Mouse (Mus musculus) kidney, adult 18-20 months (tissue): ENCODE results near the gene Nr1d2.
A peak's percentile ranks its signal among the peaks of the same experiment; 100 is the strongest.
"Not testable (repeated sequence)": the region's sequence is repeated elsewhere in the genome, so short reads cannot be mapped to it uniquely, and the experiment has no call there.

Experiments
- DNase-seq: peaks from one replicate; pipeline ENCODE4 v3.0.0; 2021

Nr1d2 gene

DNA sequence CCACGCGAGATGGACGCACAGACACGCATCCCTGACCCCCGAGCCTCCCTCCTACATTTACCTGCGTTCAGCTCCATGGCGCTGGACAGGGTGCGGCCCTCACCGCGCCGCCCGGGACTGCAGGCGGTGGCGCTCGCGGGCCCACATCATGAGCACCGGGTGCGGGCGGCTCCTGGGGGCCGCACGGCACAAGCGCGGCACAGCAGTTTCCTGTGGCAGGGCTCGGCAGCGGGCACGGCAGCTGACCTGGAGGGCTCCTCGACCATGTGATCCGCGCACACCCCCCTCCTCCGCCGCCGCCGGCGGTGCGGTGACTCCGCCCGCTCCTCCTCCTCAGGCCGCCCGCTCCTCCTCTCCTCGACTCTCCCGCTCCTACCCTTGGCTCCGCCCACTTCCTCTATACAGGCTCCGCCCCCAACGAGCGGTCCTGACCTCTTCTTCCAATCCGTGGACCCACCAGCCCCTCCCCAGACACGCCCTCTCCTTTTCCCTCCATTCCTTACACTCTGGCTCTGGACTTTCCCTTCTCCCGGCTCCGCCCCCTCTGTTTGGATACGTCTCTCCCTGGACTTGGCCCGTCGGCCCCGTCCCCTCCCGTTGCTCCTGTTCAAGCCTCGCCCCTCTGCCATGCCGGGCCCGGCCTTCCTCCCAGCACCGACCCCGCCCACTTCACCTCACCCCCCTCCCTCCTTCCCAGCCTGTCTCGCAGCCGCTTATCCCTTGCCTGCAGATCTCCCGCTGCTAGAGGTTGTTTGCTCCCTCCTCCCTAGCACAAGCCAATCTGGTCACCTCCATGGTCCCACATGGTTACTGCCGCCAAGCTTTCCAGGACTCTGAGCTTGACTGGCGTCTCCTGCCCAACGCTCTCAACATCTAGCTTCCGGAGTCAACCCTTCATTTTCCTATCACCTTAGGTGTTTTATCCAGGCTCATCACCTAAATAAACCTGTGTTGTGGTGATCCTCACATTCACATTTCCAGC, at the start of gene Nr1d2:
TSS of gene Nr1d2 (minus strand) at position 378 of the 982 bp plus-strand sequence.
- peak; percentile 99 for DNase-seq

DNA sequence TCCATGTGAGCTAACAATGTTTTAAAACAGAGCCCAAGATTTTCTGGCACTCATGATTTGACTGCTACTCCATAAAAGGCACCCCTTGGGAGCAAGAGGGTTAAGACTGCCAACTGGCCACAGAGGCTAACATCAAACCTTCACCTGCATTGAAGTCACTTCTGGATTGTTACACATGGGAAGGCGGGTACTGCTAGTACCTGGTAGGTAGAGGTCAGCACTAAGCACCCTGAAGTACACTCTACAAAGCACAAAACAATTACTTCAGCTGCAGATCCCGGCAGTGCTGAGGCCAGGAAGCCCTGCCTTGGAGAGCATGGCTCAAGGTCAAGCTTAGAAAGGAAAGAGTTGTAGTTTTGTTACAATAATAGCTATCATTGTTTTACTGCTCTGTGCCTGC, 48.5 kb upstream of the Nr1d2 start:
- no peak for DNase-seq

DNA sequence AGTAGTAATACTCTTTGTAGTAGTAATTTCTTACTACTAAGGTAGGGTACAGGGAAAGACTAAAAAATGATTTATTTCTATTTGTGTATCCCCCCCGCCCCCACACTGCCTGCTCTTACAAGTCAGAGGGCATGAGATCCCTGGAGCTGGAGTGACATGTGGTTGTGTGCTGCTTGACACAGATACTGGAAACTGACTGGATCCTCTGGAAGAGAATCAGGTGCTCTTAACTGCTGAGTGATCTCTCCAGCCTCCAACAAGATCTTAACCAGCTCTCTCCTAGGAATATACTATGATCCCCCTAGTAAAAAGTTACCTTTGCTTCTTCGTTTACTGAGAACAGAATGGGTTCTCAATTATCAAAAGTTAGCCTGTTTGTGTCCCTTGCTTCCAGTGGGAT, 47.5 kb upstream of the Nr1d2 start:
- no peak for DNase-seq

DNA sequence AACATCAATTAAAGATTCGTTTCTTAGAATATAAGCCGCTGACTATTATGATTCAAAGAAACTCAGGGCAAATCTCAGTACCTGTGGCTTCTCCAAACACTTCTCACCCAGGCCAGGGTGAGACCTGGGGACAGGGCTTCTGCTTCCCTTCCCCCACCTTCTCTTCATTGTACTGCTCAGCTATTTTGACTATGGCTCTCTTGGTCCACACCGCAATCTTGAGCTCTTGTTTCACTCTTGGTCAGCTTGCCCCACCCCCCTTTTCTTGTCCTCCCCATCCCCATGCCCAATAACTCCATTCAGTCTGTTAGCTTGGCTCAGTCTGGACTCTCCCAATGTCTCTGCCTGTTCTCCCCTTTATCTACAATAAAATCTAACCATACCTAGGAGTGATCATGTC, 46.5 kb upstream of the Nr1d2 start:
- no peak for DNase-seq

DNA sequence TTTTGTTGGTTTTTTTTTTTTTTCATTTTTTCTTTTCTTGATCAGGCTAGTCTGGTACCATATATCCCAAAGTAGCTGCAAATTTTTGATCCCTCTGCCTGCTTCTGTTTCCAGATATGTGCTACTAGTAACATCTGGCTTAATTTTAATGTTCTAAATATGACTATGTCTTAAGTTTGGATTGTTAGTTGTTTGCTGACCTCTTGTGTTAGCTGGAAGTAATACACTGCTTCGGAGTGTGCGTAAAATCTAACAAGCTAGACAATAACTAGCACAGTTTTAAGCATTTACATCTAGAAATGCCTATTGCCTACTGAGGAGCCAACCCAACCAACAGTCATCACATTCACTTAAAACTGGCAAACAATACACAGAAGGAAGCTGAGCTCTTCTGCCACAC, 45.7 kb upstream of the Nr1d2 start:
- DNase-seq, result no peak

DNA sequence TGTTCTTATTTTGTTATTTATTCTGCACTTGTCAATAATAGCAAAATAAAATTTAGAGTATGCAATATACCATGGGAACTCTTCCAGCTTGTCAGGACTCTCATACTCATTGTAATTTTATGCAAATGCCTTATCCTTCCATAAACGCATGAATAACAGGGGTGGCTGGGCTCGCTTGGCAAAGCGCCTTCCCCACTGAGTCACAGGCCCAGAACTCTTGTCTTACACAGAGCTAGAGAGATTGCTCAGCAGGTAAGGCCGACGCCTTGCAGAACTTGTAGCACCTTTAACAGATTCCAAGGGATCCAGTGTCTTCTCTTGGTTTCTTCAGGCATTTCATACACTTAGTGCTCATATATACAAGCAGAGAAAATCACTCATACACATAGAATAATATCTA, 41.4 kb upstream of the Nr1d2 start:
- DNase-seq, result no peak

DNA sequence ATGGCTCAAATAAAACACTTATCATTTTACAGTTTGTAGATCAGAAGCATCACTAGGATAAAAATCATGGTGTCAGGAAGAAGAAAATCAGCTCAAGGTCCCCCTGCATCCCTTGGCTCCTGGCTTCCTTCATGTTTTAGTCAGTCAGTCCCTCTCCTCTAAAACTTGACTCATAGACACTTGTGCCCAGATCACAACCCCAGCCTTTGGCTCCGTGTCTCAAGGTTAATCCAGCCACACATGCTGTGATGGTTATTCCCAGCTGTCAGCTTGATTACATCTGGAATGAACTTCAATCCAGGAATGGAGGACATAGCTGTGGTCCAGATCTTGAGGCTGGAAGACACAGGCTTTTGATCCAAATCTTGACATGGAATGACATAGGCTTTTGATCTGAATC, 35.6 kb upstream of the Nr1d2 start:
- no peak for DNase-seq

DNA sequence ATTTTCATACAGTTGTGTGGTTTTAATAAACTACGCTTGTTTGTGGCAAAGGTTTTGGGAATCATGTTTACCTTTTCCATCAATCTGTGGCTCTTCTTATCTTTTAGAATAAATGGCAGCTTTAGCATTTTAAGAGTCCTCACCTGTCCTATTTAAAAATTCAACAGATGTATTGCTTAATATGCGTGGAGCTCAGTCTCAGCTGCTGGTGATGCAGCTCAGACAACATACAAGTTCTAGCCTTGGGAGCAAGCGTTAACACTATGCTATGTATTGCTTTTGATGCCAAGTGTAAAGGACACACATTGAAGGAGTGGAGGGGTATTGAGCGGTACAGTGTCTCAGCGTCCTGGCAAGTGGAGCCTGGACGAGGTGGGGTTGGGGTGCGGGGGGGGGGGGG, 32.7 kb upstream of the Nr1d2 start:
- DNase-seq, result no peak

DNA sequence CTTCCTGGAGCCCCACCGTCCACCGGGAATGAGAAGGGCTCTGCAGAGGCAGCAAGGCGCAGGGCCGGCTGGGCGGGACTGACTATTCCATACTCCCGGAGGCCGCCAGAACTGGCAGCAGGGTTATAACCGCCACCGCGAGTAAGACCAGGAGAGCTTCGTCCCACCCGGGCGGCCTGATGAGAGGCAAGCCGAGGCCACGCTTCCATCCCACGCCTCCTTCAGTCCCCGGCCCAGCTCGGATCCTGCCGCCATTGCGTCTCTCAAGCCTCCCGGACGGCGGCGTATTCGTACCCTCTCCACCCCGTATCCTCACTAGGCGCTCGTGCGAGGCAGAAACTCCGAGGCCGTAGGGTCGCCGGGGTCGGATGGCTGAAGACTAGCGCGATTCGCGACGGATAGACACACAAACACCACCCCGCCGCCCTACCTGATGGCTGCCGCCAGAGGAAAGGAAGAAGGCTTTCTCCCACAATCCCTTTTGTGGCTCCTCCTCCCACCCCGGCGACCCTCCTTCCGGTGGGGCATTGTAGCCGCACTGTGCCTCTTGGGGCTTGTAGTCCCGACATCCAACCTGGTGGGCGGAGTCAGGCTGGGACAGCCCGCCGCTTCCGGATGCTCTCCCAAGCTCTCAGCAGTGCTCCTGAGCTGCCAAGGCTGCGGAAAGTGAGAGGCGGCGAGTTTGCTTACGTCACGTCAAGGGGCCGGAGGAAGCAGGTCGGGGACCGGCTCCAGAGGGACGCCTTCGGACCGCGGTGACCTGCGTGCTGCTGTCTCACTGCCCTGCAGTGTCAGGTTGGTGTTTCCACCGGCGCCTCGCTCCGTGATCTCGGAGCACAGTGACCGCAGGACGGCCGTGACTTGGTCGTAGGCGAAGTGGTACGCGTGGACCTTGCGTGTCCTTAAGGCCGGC, 31.9 kb upstream of the Nr1d2 start, which contains the start of the genes Nkiras1 and Rpl15:
TSS of gene Nkiras1 (plus strand) at position 608 of the 913 bp plus-strand sequence.
TSS of gene Rpl15 (minus strand) at position 863 of the 913 bp plus-strand sequence.
- DNase-seq, result peak; percentile 99

DNA sequence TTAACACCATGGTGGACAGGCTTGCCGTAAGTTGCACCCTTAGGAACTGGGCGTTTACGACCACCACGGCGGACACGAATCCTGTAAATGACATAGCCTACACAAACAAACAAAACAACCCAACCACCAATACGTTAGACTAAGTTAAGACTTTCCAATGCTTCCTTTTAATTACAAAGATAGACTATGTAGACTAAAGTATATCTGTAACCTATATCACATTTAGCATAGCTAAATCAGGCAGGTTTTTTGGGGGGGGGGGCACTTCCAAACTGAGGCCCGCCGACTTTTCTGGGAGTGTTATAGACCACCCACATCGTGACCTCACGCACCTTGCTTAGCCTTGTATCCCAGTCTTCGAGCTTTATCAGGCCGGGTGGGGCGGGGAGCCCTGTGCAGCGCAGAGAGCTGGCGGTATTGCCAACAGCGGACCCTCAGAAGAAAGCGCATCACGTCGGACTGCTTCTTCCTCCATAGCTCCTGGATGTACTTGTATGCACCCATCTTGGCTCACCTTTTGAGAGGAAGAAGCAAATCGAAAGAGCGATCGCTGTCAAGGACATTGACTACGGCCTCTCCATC, 31.1 kb upstream of the Nr1d2 start:
- not testable (repeated sequence) for DNase-seq

DNA sequence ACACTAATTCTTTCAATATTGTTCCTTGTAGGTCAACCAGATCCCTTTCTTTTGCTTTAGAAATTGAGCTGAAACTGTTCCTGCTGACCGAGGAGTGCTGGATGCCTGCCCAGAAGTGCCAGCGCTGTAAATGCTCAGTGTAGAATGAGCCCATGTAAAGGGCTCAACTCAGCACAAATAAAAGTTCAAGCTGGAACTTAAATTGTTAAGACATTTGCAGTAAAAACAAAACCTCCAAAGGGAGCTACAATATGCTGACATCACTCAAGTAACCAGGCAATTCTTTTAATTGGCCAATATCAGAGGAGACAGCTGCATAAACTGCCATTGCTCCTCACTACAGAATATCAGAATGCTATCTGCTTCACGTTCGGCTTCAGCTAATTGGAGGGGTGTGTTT, 24.5 kb upstream of the Nr1d2 start:
- peak; percentile 53 for DNase-seq

DNA sequence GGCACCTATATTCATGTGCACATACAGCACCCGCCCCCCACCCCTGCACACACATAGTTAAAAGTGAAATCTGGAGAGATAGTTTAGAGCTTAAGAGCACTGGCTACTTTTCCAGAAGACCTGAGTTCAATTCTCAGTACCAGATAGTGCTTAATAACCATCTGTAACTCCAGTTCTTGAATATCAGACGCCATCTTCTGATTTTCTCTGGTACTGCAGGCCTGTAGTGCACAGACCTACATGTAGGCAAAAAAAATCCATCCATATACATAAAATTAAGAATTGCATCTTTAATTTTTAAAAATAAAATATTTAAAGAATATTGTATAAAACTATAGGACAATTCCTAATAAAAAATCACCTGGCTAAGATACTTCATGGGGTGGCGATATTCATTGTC, 22.3 kb upstream of the Nr1d2 start:
- DNase-seq, result no peak

DNA sequence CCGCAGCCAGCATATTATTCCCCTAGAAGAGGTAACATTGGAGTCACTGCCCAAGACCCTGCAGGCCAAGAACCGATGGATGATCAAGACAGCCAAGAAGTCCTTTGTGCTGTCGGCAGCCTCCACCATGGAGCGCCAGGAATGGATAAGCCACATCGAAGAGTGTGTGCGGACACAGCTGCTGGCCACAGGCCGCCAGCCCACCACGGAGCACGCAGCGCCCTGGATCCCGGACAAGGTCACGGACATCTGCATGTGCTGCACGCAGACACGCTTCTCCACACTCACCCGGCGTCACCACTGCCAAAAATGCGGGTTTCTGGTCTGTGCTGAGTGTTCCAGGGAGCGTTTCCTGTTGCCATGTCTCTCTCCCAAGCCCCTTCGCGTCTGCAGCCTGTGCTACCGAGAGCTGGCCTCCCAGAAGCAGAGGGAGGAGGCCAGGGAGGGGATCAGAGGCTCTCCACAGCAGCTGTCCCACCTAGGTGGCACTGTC, 3.8 kb upstream of the Nr1d2 start:
- no peak for DNase-seq

DNA sequence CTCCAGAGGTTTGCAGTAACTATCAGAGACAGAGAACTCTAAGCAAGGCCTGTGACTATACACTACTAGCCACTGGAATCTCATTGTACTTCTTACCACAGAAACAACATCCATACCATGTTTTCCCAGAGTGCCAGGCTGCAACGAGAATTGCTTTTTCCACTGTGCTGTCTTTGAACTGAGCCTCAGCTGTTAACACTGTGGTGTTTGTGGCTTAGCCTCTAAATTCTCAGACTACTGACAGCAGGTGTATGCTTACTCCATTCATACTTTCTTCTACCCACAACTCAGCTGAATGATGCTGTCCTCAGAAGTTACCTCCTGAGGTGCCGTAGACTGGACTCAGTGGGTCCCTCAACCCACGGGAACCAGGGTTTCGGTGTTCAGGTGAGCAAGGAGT, 2.9 kb upstream of the Nr1d2 start:
- no peak for DNase-seq

DNA sequence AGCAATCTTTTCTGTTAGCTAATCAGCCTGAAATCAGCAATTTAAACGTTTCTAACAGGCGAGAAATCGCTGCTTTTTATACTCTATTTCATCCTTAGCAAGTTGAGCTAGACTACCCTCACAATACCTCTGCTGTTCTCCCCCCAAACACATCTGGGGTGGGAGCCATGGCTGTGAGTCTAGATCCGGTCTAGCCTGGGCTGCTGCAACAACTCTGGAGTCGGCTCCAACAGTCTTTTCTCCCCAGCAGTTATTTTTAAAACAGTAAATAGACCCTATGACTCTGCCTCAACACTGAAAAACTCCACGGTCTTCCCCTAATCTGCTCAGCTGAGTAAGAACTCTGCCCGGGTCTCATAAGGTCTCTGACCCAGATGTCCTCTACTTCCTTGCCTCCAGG, 1.2 kb upstream of the Nr1d2 start:
- no peak for DNase-seq

DNA sequence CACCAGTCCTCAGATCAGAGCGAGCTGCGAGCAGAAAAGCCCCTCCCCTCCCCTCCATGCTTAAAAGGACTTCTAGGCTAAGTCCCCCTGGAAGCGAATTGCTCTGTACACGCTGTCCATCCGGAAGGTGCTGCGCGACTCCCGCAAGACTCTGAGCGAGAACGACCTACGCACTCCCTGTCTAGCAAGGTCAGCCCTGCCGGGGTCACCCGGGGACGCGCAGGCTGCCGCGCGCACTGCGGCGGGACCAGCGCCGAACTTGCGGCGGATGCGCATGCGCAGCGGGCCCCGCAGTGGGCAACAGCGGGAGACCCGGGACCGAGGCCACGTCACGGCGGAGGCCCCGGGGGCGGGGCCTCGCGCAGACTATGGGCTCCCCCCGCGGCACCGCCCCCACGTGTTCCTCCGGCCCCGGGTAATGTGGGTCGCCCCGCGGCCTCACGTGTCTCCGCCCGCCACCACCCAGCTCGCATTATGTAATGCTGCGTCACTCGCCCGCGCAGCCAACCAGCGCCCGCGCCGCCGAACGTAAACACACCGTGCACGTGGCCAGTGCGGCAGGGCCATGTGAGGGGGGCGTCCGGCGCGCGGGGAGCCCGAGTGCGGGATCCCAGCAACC, 687 bp downstream of the Nr1d2 start:
- peak; percentile 99 for DNase-seq

DNA sequence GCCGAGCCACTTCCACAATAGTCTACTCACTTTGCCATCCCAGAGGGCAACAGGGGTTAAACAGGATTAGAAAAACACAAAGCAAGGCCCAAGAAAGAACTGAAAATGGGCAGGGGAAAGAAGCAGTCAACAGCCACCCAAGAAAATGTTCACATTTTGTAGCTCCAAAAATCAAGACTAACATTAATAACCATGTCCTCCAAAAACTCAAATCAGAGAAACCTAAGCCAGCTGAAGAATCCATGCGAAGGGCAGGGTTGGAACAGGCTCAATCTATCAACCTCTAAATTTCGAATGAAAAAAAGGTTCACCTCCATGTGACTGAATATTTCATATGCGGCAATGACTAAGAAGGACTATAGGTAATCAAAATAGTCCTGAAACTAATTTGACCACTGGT, 1.5 kb downstream of the Nr1d2 start:
- DNase-seq, result no peak

DNA sequence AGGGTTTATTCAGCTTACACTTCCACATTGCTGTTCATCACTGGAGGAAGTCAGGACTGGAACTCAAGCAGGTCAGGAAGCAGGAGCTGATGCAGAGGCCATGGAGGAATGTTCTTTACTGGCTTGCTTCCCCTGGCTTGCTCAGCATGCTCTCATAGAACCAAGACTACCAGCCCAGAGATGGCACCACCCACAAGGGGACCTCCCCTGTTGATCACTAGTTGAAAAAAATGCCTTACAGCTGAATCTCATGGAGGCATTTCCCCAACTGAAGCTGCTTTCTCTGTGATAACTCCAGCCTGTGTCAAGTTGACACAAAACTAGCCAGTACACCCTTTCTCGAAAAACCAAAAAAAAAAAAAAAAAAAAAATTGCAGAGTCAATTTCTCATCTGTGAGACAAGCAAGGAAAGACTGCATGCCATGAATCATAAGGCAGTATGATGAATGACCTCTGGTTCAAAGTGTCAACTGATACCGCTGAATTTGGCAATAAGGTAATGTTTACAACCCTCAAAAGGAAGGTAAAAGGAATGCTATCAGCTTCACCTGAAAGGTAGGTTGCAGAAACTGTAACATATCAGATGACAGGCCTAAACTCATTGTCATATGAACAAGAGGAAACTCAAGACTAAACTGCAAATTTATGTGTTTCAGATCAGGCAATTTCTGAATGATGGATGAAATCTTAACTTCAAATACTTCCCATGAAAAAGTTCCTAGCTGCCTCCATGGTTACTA, 2.3 kb downstream of the Nr1d2 start:
- DNase-seq, result not testable (repeated sequence)

DNA sequence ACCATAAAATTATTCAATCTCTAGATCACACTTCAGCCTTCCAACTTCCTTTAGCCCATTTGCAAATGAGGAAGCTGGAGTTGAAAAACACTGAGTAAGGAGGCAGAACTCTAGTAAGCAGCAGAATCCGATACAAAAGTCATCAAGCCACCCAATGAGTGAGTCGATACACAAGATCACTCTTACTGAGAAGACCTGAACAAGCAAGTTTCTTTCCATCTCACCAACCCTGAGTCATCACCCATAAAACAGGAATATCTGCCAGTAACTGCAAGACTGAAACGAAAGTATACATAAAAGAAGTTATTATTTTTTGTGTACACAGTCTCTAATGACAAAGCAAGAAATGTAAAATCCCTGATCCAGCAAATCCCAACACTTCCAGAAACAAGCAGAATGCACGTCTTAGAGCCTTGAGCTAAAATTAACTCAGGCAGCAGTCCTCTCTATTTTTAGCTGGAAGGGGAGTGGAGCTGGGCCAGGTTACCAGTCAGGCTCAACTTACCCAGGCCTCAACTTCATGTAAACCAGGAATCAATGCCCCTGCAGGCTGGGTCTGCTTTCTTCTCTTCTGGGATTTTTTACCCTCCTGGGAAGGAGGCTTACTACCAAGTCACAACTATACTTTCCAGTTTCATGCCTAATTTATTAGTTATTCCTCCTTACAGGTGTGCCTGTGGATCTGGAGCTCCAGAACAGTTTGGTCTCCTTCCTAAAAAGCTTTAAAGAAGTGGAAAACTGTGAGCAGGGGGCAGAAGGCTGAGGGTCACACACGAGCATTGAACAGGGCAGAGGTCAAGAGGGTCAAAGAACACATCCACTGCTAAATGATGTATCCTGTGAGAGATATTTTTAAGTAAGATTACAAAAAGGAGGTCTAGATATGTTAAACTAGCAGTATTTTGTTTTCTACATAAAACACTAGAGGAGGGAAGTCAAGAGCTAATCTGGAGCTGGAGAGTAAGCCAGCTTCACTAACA, 4.7 kb downstream of the Nr1d2 start:
- DNase-seq, result no peak

DNA sequence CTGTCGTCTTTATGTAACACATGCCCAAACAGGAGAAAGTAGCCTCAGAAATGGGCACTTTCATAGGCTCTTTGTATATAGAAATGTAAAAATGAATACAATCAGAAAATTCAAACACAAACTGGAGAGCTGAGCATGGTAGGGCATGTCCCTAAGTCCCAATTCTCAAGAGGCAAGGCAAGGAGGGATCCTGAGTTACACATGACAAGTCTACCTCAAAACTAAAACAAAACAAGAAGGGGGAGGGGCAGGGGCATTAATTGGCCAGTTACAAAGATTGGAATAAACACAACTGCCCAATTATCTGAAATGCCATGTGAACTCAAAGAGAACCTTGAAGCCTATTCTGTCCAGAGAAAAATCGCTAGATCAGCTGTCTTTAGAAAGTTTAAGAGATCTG, 5.9 kb downstream of the Nr1d2 start:
- no peak for DNase-seq
